Mouse (Mus musculus) kidney, embryonic 16.5 days (tissue): Measurements from ENCODE around the gene Exosc1. TPM values are rescaled to one million over a fixed set of nuclear protein-coding genes. Genes with fewer than 3 reads are reported as not detected.
A peak's percentile ranks its signal among the peaks of the same experiment; 100 is the strongest.
"Not testable (repeated sequence)": the region's sequence is repeated elsewhere in the genome, so short reads cannot be mapped to it uniquely, and the experiment has no call there.

Experiments
- ATAC-seq: fragments of 200-750 bp; cut with Nextera tagmentation; 2 replicates; pipeline ENCODE4 v1.8.0; 2017; ENCODE audit warnings: moderate TSS enrichment; ENCODE audit not compliant: low FRiP score, low TSS enrichment
- H3K27ac ChIP-seq: fragments of 300-500 bp; sonication (generic); 2 replicates; pipeline ENCODE4 v1.5.1; 2014; ENCODE audit warnings: low read length
- H3K27me3 ChIP-seq: fragments of 300-500 bp; sonication (generic); 2 replicates; pipeline ENCODE4 v1.6.1; 2014; ENCODE audit warnings: low read length, control low read depth, mixed read lengths; ENCODE audit not compliant: insufficient read depth
- H3K36me3 ChIP-seq: fragments of 300-500 bp; sonication (generic); 2 replicates; pipeline ENCODE4 v1.6.1; 2014; ENCODE audit warnings: low read length, control low read depth, mixed read lengths; ENCODE audit not compliant: insufficient read depth
- H3K4me1 ChIP-seq: fragments of 300-500 bp; sonication (generic); 2 replicates; pipeline ENCODE4 v1.6.1; 2014; ENCODE audit warnings: low read length, control low read depth, mixed read lengths; ENCODE audit not compliant: insufficient read depth
- H3K4me2 ChIP-seq: fragments of 300-500 bp; sonication (generic); replicated peaks from 2 replicates; pipeline ENCODE4 v1.6.1; 2014; ENCODE audit warnings: low read depth, low read length
- H3K4me3 ChIP-seq: fragments of 300-500 bp; sonication (generic); 2 replicates; pipeline ENCODE4 v1.5.1; 2014; ENCODE audit warnings: mild to moderate bottlenecking, low read length
- H3K9ac ChIP-seq: fragments of 300-500 bp; sonication (generic); replicated peaks from 2 replicates; pipeline ENCODE4 v1.6.1; 2014; ENCODE audit warnings: low read length
- H3K9me3 ChIP-seq: fragments of 300-500 bp; sonication (generic); 2 replicates; pipeline ENCODE4 v1.6.1; 2016; ENCODE audit warnings: low read length, control low read depth
- WGBS: fragments of 180-500 bp; shearing (Covaris S2); extraction: QIAGEN DNeasy Blood & Tissue Kit; methylation state at CpG from one replicate; pipeline ENCODE4 v1.1.7; 2014; 5-methylcytosine and 5-hydroxymethylcytosine counted together
- polyA plus RNA-seq: library from polyadenylated mRNA; unstranded; fragments of >200 nt; fragmentation: Nextera tagmentation; extraction: Ambion mirVana; gene quantifications from 2 replicates; pipeline ENCODE4 v1.2.1, GENCODE M21; 2015

The Exosc1 gene
- polyA plus RNA-seq, 1 experiment from 2014 or later: 74.0 TPM

DNA sequence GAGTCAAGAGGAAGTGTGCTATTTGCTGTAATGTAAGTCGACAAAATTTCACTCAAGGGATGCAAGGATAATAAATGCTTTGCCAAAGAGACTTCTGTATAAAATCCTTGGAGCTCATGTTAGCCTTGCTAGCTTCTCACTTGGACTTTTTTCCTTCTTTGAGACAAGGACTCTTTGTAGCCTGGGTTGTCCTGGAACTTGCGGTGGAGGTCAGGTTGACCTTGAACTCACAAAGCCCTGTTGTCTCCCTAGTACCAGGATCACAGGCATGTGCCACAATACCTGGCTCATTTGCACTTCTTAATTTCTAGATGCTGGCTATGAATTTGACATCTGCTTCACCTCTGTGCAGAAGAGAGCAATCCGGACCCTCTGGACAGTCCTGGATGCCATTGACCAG is 17.9 kb downstream of the Exosc1 start:
- H3K4me2 ChIP-seq: no peak overlapping the region
- H3K36me3 ChIP-seq: peaks cover 42% of the 10 kb centered on the region
- H3K4me3 ChIP-seq: no peak overlapping the region
- H3K27me3 ChIP-seq: no peaks in the 10 kb centered on the region
- ATAC-seq: no peak
- no peak overlapping the region for H3K27ac ChIP-seq
- H3K9ac ChIP-seq: no peak overlapping the region
- 92% methylated on average over 3 of the region's 3 CpGs for WGBS
- H3K9me3 ChIP-seq: no peaks in the 10 kb centered on the region
- peaks cover 19% of the 10 kb centered on the region for H3K4me1 ChIP-seq

DNA sequence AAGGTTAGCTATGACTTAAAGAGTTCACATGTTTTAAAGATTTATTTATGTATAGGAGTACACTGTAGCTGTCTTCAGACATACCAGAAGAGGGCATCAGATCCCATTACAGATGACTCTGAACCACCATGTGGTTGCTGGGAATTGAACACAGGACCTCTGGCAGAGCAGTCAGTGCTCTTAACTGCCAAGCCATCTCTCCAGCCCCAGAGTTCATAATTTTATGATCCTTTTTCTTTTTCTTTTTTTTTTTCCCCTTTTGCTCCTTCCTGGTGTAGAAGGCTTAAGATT is 18.7 kb downstream of the Exosc1 start:
- not testable (repeated sequence) for H3K9me3 ChIP-seq, H3K27me3 ChIP-seq, H3K27ac ChIP-seq, H3K9ac ChIP-seq, H3K4me2 ChIP-seq, ATAC-seq
- Histone ChIP-seq H3K36me3 (peaks cover 37% of the 10 kb centered on the region), H3K4me1 (peaks cover 19% of the 10 kb centered on the region), H3K4me3 (peak overlapping the region; percentile 100; the same call in 1 of the 2 replicates)

DNA sequence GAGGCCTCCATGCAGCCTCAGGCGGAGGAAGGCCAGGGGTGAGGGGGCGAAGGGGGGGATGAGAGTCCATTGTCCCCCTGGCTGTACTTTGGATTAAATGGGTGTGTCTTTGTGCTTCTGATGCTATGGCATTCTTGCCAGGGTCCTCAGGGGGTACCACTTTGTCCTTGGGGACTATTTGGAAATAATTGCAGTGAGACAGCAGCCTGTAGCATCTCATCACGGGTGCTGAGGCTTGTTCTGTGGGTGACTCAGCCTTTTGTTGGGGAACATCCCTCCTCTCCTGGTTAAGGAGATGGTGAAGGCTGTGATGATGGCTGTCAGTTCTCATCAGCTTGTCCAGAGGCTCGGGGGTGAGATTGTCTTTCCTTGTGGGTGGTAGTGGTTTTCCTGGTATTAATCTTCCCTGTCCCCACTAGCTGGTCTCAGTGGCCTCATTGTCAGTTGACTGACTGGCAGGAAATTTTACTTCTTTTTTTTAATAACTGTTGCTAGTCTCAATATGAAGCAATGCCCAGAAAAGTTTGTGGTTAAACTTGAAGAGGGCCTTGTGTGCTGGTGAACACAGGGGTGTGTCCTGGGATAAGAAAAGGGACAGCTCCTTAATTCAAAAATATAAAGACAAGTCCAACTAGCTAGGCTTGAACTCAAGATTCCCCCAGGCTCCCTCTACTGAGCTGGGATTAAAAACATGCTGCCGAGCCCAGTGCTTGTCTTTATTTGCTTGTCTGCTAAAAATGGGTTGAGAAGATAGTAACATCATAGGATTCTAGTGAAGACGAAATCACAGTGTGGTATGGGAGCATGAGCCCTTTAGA is 19.2 kb downstream of the Exosc1 start:
- peaks cover 32% of the 10 kb centered on the region for H3K36me3 ChIP-seq
- peaks cover 19% of the 10 kb centered on the region for H3K4me1 ChIP-seq
- peak overlapping the region; percentile 89 for H3K4me2 ChIP-seq
- H3K9me3 ChIP-seq: no peaks in the 10 kb centered on the region
- ATAC-seq: no peak
- WGBS: 48% methylated on average over 6 of the region's 6 CpGs
- H3K4me3 ChIP-seq: peak overlapping the region; percentile 100
- no peak overlapping the region for H3K27ac ChIP-seq
- no peaks in the 10 kb centered on the region for H3K27me3 ChIP-seq
- peak overlapping the region; percentile 99 for H3K9ac ChIP-seq

DNA sequence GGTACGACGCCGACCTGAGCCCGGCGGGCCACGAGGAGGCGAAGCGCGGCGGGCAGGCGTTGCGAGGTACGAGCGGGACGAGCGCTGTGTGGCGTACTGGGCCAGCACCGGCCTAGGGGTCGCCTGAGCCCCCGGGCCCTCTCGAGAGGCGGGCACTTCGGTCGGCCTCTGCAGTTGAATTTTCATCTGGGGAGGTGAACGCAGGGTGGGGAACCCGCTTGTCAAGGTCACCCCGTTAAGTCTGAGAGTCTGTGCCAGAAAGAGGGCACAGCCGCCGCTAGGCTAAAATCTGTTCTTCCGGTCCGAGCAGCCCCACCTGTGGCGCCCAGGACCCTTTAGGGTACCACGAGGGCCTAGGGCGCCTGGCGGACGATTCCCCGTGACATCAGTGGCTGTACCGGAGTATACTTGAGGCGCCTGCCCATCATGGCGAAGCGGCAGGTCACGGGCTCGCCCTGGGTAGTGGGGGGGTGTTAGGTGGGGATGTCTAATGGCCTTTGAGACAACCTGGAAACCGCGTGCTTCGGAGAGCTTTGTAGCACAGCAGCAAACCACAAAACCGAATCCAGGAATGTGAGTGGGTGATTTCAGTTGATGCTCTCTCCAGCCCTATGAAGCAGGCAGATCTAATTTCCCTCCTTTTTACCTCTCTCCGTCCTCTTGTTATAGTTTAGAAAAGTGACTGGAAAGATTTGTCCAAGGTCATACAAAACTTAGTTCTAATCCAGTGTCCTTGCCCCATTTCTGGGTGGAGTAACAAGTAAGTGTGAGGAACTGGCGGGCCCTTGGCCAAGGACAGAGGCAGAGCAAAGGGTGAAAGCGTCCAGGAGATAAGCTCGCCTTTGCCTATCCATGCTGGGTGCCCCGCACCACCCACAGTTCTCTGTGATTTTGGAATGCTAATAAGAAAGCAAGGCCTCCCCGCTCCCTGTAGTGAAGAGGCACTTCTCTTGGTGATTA is 20.8 kb downstream of the Exosc1 start:
- peaks cover 25% of the 10 kb centered on the region for H3K36me3 ChIP-seq
- peaks cover 19% of the 10 kb centered on the region for H3K4me1 ChIP-seq
- no peaks in the 10 kb centered on the region for H3K27me3 ChIP-seq
- peak overlapping the region; percentile 99 for H3K9ac ChIP-seq
- H3K27ac ChIP-seq: peak overlapping the region; percentile 90
- peak overlapping the region; percentile 89 for H3K4me2 ChIP-seq
- H3K4me3 ChIP-seq: peak overlapping the region; percentile 100
- under 1% methylated on average over 53 of the region's 53 CpGs for WGBS
- peak; percentile 77 for ATAC-seq
- no peaks in the 10 kb centered on the region for H3K9me3 ChIP-seq

DNA sequence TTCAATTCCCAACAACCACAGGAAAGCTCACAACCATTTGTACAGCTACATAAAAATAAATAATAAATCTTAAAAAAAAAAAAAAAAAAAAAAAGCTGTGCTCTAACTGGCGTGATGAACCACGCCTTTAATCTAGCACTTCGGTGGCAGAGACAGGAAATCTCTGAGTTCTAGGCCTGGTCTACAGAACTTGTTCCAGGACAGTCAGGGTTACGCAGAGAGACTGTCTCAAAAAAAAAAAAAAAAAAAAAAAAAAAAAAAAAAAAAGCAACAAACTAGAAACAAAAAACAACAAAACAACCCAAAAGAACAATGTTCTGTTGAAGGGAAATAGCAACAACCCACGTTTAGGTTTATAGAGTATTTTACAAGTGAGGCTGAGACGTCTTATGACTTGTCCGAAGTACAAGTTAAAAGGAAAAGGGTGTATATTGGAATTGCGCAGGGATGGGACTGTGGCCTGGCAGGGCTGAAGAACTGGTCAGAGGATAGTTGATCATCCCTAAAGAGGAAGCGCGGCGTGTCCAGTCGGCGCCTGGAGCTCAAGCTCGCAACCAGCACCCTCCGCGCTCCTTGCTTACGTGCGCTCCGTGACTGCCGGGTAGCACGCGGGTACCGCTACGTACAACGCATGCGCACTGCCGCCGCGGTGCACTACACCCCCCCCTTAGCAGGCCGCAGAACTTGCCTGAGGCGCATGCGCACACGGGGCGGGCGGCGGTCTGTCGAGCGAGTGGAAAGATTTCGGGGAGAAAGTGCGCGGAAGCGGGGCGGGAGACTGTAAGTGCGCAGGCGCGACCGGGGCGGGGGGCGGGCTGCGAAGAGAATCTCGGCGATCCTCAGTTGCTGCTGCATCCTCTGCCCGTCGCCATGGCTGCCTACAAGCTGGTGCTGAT is 21.8 kb downstream of the Exosc1 start, which contains the start of gene Pgam1:
Gene Pgam1 (plus strand): TSS at position 746 of the 896 bp plus-strand sequence.
- Histone ChIP-seq H3K4me3 (peak within 1 kb of the TSS; percentile 100), H3K36me3 (peaks cover 16% of the 10 kb centered on the region; the same call in 1 of the 2 replicates), H3K27ac (peak within 1 kb of the TSS; percentile 98), H3K9me3 (no peaks in the 10 kb centered on the region), H3K9ac (peak within 1 kb of the TSS; percentile 99), H3K4me2 (peak within 1 kb of the TSS; percentile 89), H3K4me1 (peaks cover 25% of the 10 kb centered on the region), H3K27me3 (no peaks in the 10 kb centered on the region)
- ATAC-seq: peak; percentile 96
- 6% methylated on average over 50 of the region's 54 CpGs for WGBS

DNA sequence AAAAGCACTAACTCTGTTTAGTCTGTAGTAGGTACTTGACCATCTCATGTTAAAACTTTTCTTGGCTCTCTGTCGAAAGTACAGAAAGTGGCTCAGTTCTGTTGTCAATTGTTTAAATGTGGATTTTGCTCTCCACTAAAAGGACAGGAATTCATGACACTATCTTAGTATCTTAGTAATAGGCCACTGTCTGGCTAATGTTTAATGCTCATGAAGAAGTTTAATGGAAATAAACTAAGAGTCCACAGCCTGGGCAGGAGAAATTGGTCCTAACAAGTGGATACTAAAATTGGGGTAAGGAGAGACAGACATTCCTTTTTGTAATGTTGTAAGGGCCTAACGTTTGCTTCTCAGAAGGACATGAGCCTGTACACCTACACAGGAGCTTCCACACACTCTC is 22.8 kb downstream of the Exosc1 start:
- H3K4me3 ChIP-seq: no peak overlapping the region
- no peak for ATAC-seq
- no peaks in the 10 kb centered on the region for H3K27me3 ChIP-seq
- 81% methylated on average over 2 of the region's 2 CpGs for WGBS
- H3K36me3 ChIP-seq: 0 out of 2 replicates have a peak, but pooled peaks cover 7% of the 10 kb centered on the region
- peaks cover 25% of the 10 kb centered on the region for H3K4me1 ChIP-seq
- H3K4me2 ChIP-seq: no peak overlapping the region
- H3K9ac ChIP-seq: no peak overlapping the region
- peak overlapping the region; percentile 98; the same call in 1 of the 2 replicates for H3K27ac ChIP-seq
- H3K9me3 ChIP-seq: no peaks in the 10 kb centered on the region

DNA sequence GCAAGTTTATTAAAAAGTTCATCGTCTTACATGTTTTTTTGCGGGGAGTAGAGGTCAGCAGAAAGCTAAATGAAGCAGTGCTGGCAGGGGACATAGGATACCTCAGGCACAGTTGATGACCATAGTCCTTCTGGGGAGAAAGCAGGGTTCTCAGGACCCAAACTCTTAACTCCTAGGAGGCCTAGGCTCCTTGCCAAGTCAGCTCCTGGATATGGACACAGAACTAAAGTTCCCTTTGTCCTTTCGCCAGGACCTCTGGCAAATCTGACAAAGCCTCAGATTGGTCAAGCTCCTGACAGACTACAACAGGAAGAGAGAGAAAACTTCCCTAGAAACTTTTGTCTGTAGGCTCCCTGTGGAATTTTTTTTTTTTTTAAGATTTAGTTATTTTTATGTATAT is 24.5 kb downstream of the Exosc1 start:
- H3K4me2 ChIP-seq: no peak overlapping the region
- peaks cover 13% of the 10 kb centered on the region for H3K4me1 ChIP-seq
- no peaks in the 10 kb centered on the region for H3K36me3 ChIP-seq
- no peak overlapping the region for H3K4me3 ChIP-seq
- H3K27me3 ChIP-seq: no peaks in the 10 kb centered on the region
- H3K27ac ChIP-seq: no peak overlapping the region
- 86% methylated on average over 3 of the region's 3 CpGs for WGBS
- H3K9ac ChIP-seq: no peak overlapping the region
- no peak for ATAC-seq
- H3K9me3 ChIP-seq: no peaks in the 10 kb centered on the region

DNA sequence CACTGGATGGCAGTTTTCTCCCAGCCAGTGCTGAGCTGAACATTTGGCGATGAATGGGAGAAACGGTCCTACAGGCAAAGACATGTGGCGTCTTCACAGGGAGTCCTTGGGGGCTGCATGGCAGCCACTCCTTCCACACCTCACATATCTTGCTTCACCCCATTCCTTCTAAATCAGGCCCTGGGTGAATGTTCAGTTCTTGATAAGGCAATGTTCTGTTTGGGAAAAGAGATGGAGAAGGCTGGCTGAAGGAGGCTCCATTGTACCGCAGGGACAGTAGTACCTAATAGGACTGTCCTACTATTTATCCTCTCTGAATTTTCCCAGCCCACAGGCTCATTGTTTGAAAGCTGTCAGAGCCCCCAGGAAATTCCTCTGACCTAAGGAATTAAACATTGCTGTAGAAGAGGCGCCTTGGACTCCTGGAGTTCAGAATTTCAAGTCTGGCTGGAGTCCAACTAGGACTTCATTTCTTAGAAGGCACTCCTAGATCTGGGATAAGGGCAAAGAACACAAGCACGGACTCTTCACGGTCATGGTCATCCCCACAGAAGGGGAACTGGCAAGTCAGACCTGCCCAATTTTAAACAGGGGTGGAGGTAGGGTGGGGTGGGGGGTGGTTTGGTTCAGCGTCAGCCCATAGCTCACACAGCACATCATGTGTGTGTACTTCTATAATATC is 26.0 kb downstream of the Exosc1 start:
- no peak for ATAC-seq
- 49% methylated on average over 8 of the region's 8 CpGs for WGBS
- Histone ChIP-seq H3K9me3 (no peaks in the 10 kb centered on the region), H3K4me2 (no peak overlapping the region), H3K36me3 (no peaks in the 10 kb centered on the region), H3K9ac (no peak overlapping the region), H3K27ac (peak overlapping the region; percentile 18; the same call in 1 of the 2 replicates), H3K27me3 (no peaks in the 10 kb centered on the region), H3K4me3 (no peak overlapping the region), H3K4me1 (peaks cover 6% of the 10 kb centered on the region; the same call in 1 of the 2 replicates)
